Comparison of ENCODE assay signal across 16 mouse cellular contexts in genomic region chr15:101879776-101880175, GRCm38 (mm10). TPM values are rescaled to one million over a fixed set of nuclear protein-coding genes. Genes with fewer than 3 reads are reported as not detected.
A peak's percentile ranks its signal among the peaks of the same experiment; 100 is the strongest.
DNase-seq lines count a peak whose midpoint lies in the region; ATAC-seq and TF ChIP-seq lines count a peak whose summit lies in the region.
"Had no signal": no experiment of that assay in that cellular context is flagged by ENCODE, and none has a peak within 500 bp of the region (broad histone marks: within the 10 kb centered on the region; RNA-seq: fewer than 3 reads in every experiment).

No protein-coding gene starts in this region.

- no peak overlapping the region for H3K27ac ChIP-seq in heart, embryonic 12.5 days (ENCODE audit: poor library complexity, severe bottlenecking)
- no peak overlapping the region for H3K27ac ChIP-seq in hindbrain, embryonic 15.5 days (replicated peaks)
- H3K27ac ChIP-seq in left cerebral cortex, adult 2 months: no peak overlapping the region

- no peak overlapping the region for H3K4me3 ChIP-seq in heart, embryonic 12.5 days
- H3K4me3 ChIP-seq in hindbrain, embryonic 15.5 days: no peak overlapping the region
- no peak overlapping the region for H3K4me3 ChIP-seq in left cerebral cortex, adult 2 months
- H3K4me3 ChIP-seq: erythroblast, embryonic 14.5 days; megakaryocyte, embryonic 14.5 days had no signal

- no peaks in the 10 kb centered on the region for H3K9me3 ChIP-seq in heart, embryonic 12.5 days (replicated peaks)
- no peaks in the 10 kb centered on the region for H3K9me3 ChIP-seq in hindbrain, embryonic 15.5 days
- H3K9me3 ChIP-seq: megakaryocyte, embryonic 14.5 days had no signal

- H3K4me1 ChIP-seq in heart, embryonic 12.5 days (replicated peaks): peaks cover 5% of the 10 kb centered on the region; the same call in 1 of the 2 replicates
- no peaks in the 10 kb centered on the region for H3K4me1 ChIP-seq in hindbrain, embryonic 15.5 days (replicated peaks)
- H3K4me1 ChIP-seq: megakaryocyte, embryonic 14.5 days had no signal

- DNase-seq in heart, postnatal 4 days: peak; percentile 38
- peak; percentile 48 for DNase-seq in testis, postnatal 10 days (ENCODE audit: low spot score)
- no peak for DNase-seq in testis, postnatal 14 days (ENCODE audit: low spot score)
- DNase-seq in yolk sac, embryonic 10.5 days (ENCODE audit: low spot score): peak; percentile 13
- no peak for DNase-seq in left cerebral cortex, adult 2 months (ENCODE audit: extremely low spot score in 1 of 2, low spot score in 2 of 2)
- no peak for DNase-seq in cerebellum, adult 18-20 months
- DNase-seq: cerebellum, adult 11-12 months; gastrocnemius, postnatal 36 days had no signal

- no peak for ATAC-seq in heart, embryonic 12.5 days (ENCODE audit: insufficient number of reproducible peaks, low FRiP score)
- no peak for ATAC-seq in hindbrain, embryonic 15.5 days (ENCODE audit: low FRiP score, low read depth)
- ATAC-seq: activated CD4-positive, CD25-positive, alpha-beta regulatory T cell, adult 4 months had no signal

- TF ChIP-seq CTCF in left cerebral cortex, adult 2 months (IDR thresholded peaks at IDR 0.05): no peak

- intact Hi-C loops in left cerebral cortex, adult 2 months (cut with DNase I): loop anchor here (10.0 kb wide), 1 partner anchor 445 kb away; the partner anchor contains the start of gene Krt87

- 28% methylated on average over 11 of the region's 11 CpGs for WGBS in heart, embryonic 12.5 days
- WGBS in hindbrain, embryonic 15.5 days: 27% methylated on average over 9 of the region's 11 CpGs

- no peak overlapping the region for H3K9ac ChIP-seq in heart, embryonic 12.5 days
- H3K9ac ChIP-seq in hindbrain, embryonic 15.5 days: no peak overlapping the region

- peaks cover 50% of the 10 kb centered on the region for H3K27me3 ChIP-seq in heart, embryonic 12.5 days (replicated peaks)
- H3K27me3 ChIP-seq in hindbrain, embryonic 15.5 days: no peaks in the 10 kb centered on the region

- H3K4me2 ChIP-seq in heart, embryonic 12.5 days: no peak overlapping the region
- 0 out of 2 replicates have a peak overlapping the region, but pooled peaks have one; percentile 26 for H3K4me2 ChIP-seq in hindbrain, embryonic 15.5 days
- H3K4me2 ChIP-seq: liver, embryonic 11.5 days had no signal

- no peaks in the 10 kb centered on the region for H3K36me3 ChIP-seq in heart, embryonic 12.5 days
- no peaks in the 10 kb centered on the region for H3K36me3 ChIP-seq in hindbrain, embryonic 15.5 days

RNA-seq across cellular contexts. Expression of gene Krt77, which starts 10.3 kb away (rescaled TPM):
- not detected for total RNA-seq in heart, postnatal 4 days (2021)
- polyA plus RNA-seq in heart, embryonic 12.5 days (2016; fragmentation: Nextera tagmentation; extraction: Ambion mirVana): not detected in 2 replicates
- 0.35 and 0.47 TPM in 2 replicates for polyA plus RNA-seq in hindbrain, embryonic 15.5 days (2015; fragmentation: Nextera tagmentation; extraction: Ambion mirVana)
- total RNA-seq in left cerebral cortex, adult 2 months (2021): 10 to 100 TPM; 11.4 to 13.8 TPM
- total RNA-seq: gastrocnemius, postnatal 36 days; hematopoietic stem cell, adult 5-6 weeks had no signal
- polyA plus RNA-seq: activated CD4-positive, CD25-positive, alpha-beta regulatory T cell, adult 4 months; erythroblast, embryonic 14.5 days; liver, embryonic 11.5 days had no signal

RNA-seq across cellular contexts. Expression of gene Krt76, which starts 12.9 kb away (rescaled TPM):
- not detected for total RNA-seq in heart, postnatal 4 days (2021)
- not detected in 2 replicates for polyA plus RNA-seq in heart, embryonic 12.5 days (2016; fragmentation: Nextera tagmentation; extraction: Ambion mirVana)
- polyA plus RNA-seq in hindbrain, embryonic 15.5 days (2015; fragmentation: Nextera tagmentation; extraction: Ambion mirVana): not detected in 2 replicates
- not detected for total RNA-seq in left cerebral cortex, adult 2 months (2021)
- total RNA-seq: gastrocnemius, postnatal 36 days; hematopoietic stem cell, adult 5-6 weeks; layer of hippocampus, adult 18-20 months had no signal
- polyA plus RNA-seq: activated CD4-positive, CD25-positive, alpha-beta regulatory T cell, adult 4 months; erythroblast, embryonic 14.5 days; liver, embryonic 11.5 days had no signal

RNA-seq across cellular contexts. Expression of gene Krt1, which starts 29.2 kb away (rescaled TPM):
- not detected for total RNA-seq in heart, postnatal 4 days (2021)
- polyA plus RNA-seq in heart, embryonic 12.5 days (2016; fragmentation: Nextera tagmentation; extraction: Ambion mirVana): 0.63 and 0.76 TPM in 2 replicates
- polyA plus RNA-seq in hindbrain, embryonic 15.5 days (2015; fragmentation: Nextera tagmentation; extraction: Ambion mirVana): 15.9 and 19.3 TPM in 2 replicates
- 1 to 10 TPM; 1.8 to 2.3 TPM for total RNA-seq in left cerebral cortex, adult 2 months (2021)
- total RNA-seq: gastrocnemius, postnatal 36 days; hematopoietic stem cell, adult 5-6 weeks had no signal
- polyA plus RNA-seq: activated CD4-positive, CD25-positive, alpha-beta regulatory T cell, adult 4 months; erythroblast, embryonic 14.5 days had no signal

RNA-seq across cellular contexts. Expression of gene Krt4, which starts 44.8 kb away (rescaled TPM):
- total RNA-seq in heart, postnatal 4 days (2021): not detected
- polyA plus RNA-seq in heart, embryonic 12.5 days (2016; fragmentation: Nextera tagmentation; extraction: Ambion mirVana): not detected in 2 replicates
- polyA plus RNA-seq in hindbrain, embryonic 15.5 days (2015; fragmentation: Nextera tagmentation; extraction: Ambion mirVana): 0.07 and 0.40 TPM in 2 replicates
- not detected for total RNA-seq in left cerebral cortex, adult 2 months (2021)
- total RNA-seq: hematopoietic stem cell, adult 5-6 weeks; layer of hippocampus, adult 18-20 months had no signal
- polyA plus RNA-seq: activated CD4-positive, CD25-positive, alpha-beta regulatory T cell, adult 4 months; erythroblast, embryonic 14.5 days; liver, embryonic 11.5 days had no signal

Comparison
In these comparisons a context has a peak if more than half of its experiments do, and no peak if none do; other contexts are left out.
1. DNase-seq: peak in heart, postnatal 4 days (single experiment), testis, postnatal 10 days (single experiment) and yolk sac, embryonic 10.5 days (single experiment); none in testis, postnatal 14 days (single experiment), left cerebral cortex, adult 2 months (0 of 2) and cerebellum, adult 18-20 months (0 of 2).
2. RNA of gene Krt77, which starts 10.3 kb away (total RNA-seq): 11.4 to 13.8 TPM in left cerebral cortex, adult 2 months; not detected in heart, postnatal 4 days; every median in the first group is over 10 times any median in the second.